Mouse (Mus musculus) CH12.LX (cell line): ENCODE data around the gene Ncbp2. TPM values are rescaled to one million over a fixed set of nuclear protein-coding genes. Genes with fewer than 3 reads are reported as not detected.
A peak's percentile ranks its signal among the peaks of the same experiment; 100 is the strongest.

ENCODE experiments used
- DNase-seq: peaks from one replicate; pipeline ENCODE4 v3.0.0-alpha.2; 2013; ENCODE audit errors: extremely low read depth
- H3K27ac ChIP-seq: 2 replicates; pipeline ENCODE4 v1.5.1; 2012; ENCODE audit warnings: low read depth, mild to moderate bottlenecking, control low read depth, moderate library complexity; ENCODE audit not compliant: insufficient read depth
- H3K27me3 ChIP-seq: replicated peaks from 2 replicates; pipeline ENCODE3; 2012; ENCODE audit warnings: inconsistent platforms
- H3K36me3 ChIP-seq, 2 experiments: replicated peaks in 1 of 2; 2 replicates each; pipeline versions ENCODE3 to v1.6.1; 2012; ENCODE audit warnings: inconsistent platforms in 1 of 2, low read length in 1 of 2, mild to moderate bottlenecking in 1 of 2, mixed read lengths in 1 of 2, moderate library complexity in 1 of 2; ENCODE audit not compliant: control insufficient read depth in 1 of 2, insufficient read depth in 1 of 2
- H3K4me1 ChIP-seq, 2 experiments: 2 replicates each; pipeline ENCODE4 v1.6.1; 2012; ENCODE audit warnings: inconsistent platforms in 1 of 2, moderate library complexity in 1 of 2; ENCODE audit not compliant: insufficient read depth in 2 of 2, control insufficient read depth in 1 of 2
- H3K4me2 ChIP-seq: 2 replicates; pipeline ENCODE4 v1.6.1; 2012; ENCODE audit warnings: low read depth, mild to moderate bottlenecking, control low read depth; ENCODE audit not compliant: poor library complexity, insufficient read depth, severe bottlenecking
- H3K4me3 ChIP-seq, 3 experiments: fragments of 150-350 bp in 1 of 3; sonication (generic) in 1 of 3; replicated peaks in 1 of 3; 2 replicates each; pipeline versions ENCODE3 to v1.5.1; 2011 to 2012; ENCODE audit warnings: low read depth in 2 of 3, low read length in 2 of 3, mild to moderate bottlenecking in 2 of 3, moderate library complexity in 2 of 3, control low read depth in 1 of 3, improper control_type of control experiment in 1 of 3, inconsistent platforms in 1 of 3, mixed read lengths in 1 of 3; ENCODE audit not compliant: poor library complexity in 1 of 3
- H3K79me2 ChIP-seq: replicated peaks from 2 replicates; pipeline ENCODE4 v1.6.1; 2012; ENCODE audit warnings: mild to moderate bottlenecking, moderate library complexity; ENCODE audit not compliant: control insufficient read depth, poor library complexity, insufficient read depth, severe bottlenecking; ENCODE audit errors: extremely low read depth
- H3K9ac ChIP-seq: 2 replicates; pipeline ENCODE4 v1.6.1; 2012; ENCODE audit warnings: low read depth, mild to moderate bottlenecking, control low read depth, moderate library complexity; ENCODE audit not compliant: insufficient read depth
- H3K9me3 ChIP-seq: replicated peaks from 2 replicates; pipeline ENCODE3; 2012; ENCODE audit warnings: low read length, inconsistent platforms, mixed read lengths
- CHD1 ChIP-seq: IDR thresholded peaks from 2 replicates; pipeline ENCODE4 v1.6.1; 2012; ENCODE audit warnings: low read depth, low read length, improper control_type of control experiment, inconsistent platforms
- CHD2 ChIP-seq: IDR thresholded peaks from 2 replicates; pipeline ENCODE4 v1.6.1; 2011; ENCODE audit warnings: low read length, improper control_type of control experiment
- ELF1 ChIP-seq: IDR thresholded peaks from 2 replicates; pipeline ENCODE4 v1.6.1; 2014; ENCODE audit warnings: low read depth, mild to moderate bottlenecking, inconsistent platforms, low read length, improper control_type of control experiment
- ETS1 ChIP-seq: conservative IDR thresholded peaks from 2 replicates; pipeline ENCODE4 v1.6.1; 2012; ENCODE audit warnings: low read depth, mild to moderate bottlenecking, inconsistent platforms, low read length, improper control_type of control experiment, moderate library complexity
- GABPA ChIP-seq: IDR thresholded peaks from 2 replicates; pipeline ENCODE4 v1.6.1; 2012; ENCODE audit warnings: low read depth, low read length, improper control_type of control experiment, inconsistent platforms; ENCODE audit not compliant: insufficient replicate concordance
- HCFC1 ChIP-seq: IDR thresholded peaks from 2 replicates; pipeline ENCODE4 v1.6.1; 2012; ENCODE audit warnings: low read depth, mild to moderate bottlenecking, inconsistent platforms, low read length, improper control_type of control experiment
- IRF4 ChIP-seq: IDR thresholded peaks from 2 replicates; pipeline ENCODE4 v1.6.1; 2014; ENCODE audit warnings: low read depth, mild to moderate bottlenecking, inconsistent platforms, low read length, improper control_type of control experiment
- MAFK ChIP-seq: IDR thresholded peaks from 2 replicates; pipeline ENCODE4 v1.6.1; 2011; ENCODE audit warnings: low read length, improper control_type of control experiment; ENCODE audit not compliant: insufficient replicate concordance
- MAX ChIP-seq: IDR thresholded peaks from 2 replicates; pipeline ENCODE4 v1.6.1; 2011; ENCODE audit warnings: low read length, improper control_type of control experiment
- MAZ ChIP-seq: IDR thresholded peaks from 2 replicates; pipeline ENCODE4 v1.6.1; 2012; ENCODE audit warnings: low read depth, mild to moderate bottlenecking, inconsistent platforms, low read length, improper control_type of control experiment, moderate library complexity
- MXI1 ChIP-seq: IDR thresholded peaks from 2 replicates; pipeline ENCODE4 v1.6.1; 2011; ENCODE audit warnings: mild to moderate bottlenecking, low read depth, low read length, improper control_type of control experiment
- NRF1 ChIP-seq: IDR thresholded peaks from 2 replicates; pipeline ENCODE4 v1.6.1; 2014; ENCODE audit warnings: low read depth, mild to moderate bottlenecking, inconsistent platforms, low read length, improper control_type of control experiment, moderate library complexity
- POLR2AphosphoS2 ChIP-seq: IDR thresholded peaks from 2 replicates; pipeline ENCODE4 v1.6.1; 2011; ENCODE audit warnings: low read depth, low read length, improper control_type of control experiment
- RAD21 ChIP-seq: IDR thresholded peaks from 2 replicates; pipeline ENCODE4 v1.6.1; 2011; ENCODE audit warnings: low read depth, mild to moderate bottlenecking, low read length, improper control_type of control experiment, moderate library complexity
- TBP ChIP-seq: conservative IDR thresholded peaks from 2 replicates; pipeline ENCODE4 v1.6.1; 2011; ENCODE audit warnings: low read depth, low read length, improper control_type of control experiment
- USF1 ChIP-seq: IDR thresholded peaks from 2 replicates; pipeline ENCODE4 v1.6.1; 2014; ENCODE audit warnings: low read depth, mild to moderate bottlenecking, inconsistent platforms, low read length, improper control_type of control experiment
- USF2 ChIP-seq: conservative IDR thresholded peaks from 2 replicates; pipeline ENCODE4 v1.6.1; 2011; ENCODE audit warnings: low read depth, low read length, improper control_type of control experiment
- ZKSCAN1 ChIP-seq: IDR thresholded peaks from 2 replicates; pipeline ENCODE4 v1.6.1; 2012; ENCODE audit warnings: low read depth, inconsistent platforms, low read length, improper control_type of control experiment, borderline replicate concordance
- dilution Hi-C: fragments of 300-500 bp; cut with MboI; formaldehyde crosslinking; loops from 2 replicates; pipeline ENCODE4 v1.14.3; 2020; ENCODE audit warnings: low sequenced_read_pairs; ENCODE audit not compliant: extremely low pct_unique_long_range_greater_than_20kb, extremely low pct_ligation_motif_present
- in situ Hi-C: fragments of 300-500 bp; cut with MboI; formaldehyde crosslinking; loops from 3 replicates; pipeline ENCODE4 v1.14.3; 2019; ENCODE audit warnings: low sequenced_read_pairs, low pct_ligation_motif_present, low pct_unique_long_range_greater_than_20kb, mixed read lengths
- polyA plus RNA-seq: library from polyadenylated mRNA; unstranded; fragments of >175 nt; gene quantifications from 2 replicates; pipeline ENCODE4 v1.2.1, GENCODE M21; 2012; ENCODE audit warnings: low read depth; ENCODE audit not compliant: insufficient read length
- total RNA-seq, 2 experiments: library from RNA; depleted of rRNA; stranded (reverse); fragments of 300-350 nt in 1 of 2; fragments of >200 nt in 1 of 2; gene quantifications; 2 replicates each; pipeline ENCODE4 v1.2.3; 2012 to 2014

Gene Ncbp2
- total and polyA plus RNA-seq, 3 experiments: 39.1 to 178 (median 85.9) TPM

DNA sequence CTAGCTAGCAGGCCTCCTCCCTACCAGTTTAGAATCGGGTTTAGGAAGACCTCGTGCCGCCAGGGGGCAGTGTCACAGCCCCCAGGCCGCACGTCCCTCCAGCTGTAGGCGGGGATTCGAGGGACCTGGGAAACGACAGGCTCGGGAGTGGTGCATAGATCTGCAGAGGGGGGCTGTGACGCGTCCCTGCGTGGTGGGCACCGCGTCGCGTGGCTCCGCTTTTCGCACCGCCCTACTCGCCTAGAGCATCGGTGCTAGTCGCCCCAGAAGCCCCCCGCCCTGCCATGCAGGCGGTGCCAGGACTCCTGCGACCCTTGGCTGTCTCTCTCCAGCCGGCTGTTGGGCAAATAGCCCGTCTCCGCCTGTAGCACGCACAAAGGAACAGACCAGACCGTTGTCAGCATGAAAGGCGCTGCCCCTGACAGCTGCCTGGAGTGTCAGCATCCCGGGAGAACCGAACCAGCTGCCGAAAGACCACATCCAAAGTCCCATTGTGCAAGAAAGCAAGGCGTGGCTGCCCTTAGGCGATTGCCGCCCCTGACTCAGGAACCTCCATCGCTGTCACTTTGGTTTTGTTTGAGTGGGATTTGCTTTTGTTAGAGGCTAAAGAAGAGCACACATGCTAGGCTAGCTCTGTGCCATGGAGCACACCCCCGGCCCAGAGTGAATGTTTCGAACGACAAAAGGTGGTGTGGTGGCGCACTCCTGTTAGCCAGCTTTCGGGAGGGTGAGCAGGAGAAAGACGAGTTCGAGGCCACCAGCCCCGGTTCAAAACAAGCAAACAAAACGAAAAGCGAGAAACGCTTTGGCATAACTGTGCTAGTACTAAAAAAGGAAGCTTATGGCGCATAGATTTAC lies 15.2 kb upstream of the Ncbp2 start:
- TF ChIP-seq MXI1: no peak
- no peak for TF ChIP-seq RAD21
- TF ChIP-seq USF2: no peak
- TF ChIP-seq ELF1: no peak
- no peak overlapping the region for H3K27ac ChIP-seq
- H3K79me2 ChIP-seq: no peaks in the 10 kb centered on the region

DNA sequence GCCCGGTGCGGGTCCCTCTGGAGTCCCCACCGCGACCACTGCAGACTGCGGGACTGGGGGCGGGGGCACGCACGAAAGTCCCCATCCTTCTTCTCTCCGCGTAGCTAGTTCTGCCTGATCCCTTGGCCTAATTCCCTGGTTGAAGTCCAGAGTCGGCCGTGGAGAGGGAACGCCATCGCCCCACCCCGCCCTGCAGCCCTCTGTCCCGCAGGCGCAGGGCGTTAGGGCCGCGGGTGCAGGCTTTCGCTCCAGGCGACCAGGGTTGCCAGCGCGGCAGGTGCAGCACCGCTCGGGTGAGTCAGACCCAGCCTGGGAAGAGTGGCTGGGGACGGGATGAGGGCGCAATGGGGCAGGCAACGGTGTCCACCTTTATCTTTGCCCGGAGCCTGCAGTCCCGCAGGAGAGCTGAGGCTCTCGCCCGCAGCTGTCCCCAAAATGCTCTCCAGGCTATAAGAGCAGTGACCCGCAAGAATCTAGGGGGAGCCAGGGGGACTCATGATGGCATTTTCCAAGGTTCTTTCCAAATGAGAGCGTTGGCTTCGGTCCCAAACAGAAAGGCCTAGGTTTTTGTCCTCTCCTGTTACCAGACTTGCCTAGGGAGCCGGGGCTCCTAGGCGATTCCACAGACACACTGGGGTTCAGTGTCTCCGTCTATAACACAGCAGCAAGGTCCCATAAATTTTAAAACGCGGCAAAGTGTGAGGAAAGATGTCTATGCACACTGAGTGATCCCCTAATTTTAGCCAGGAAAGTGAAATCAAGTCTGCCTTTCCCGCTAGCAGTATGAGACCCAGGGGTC lies 14.4 kb upstream of the Ncbp2 start, which contains the start of gene Pigz:
Gene Pigz (plus strand): TSS at position 101 of the 799 bp plus-strand sequence.
- Histone ChIP-seq H3K4me1 (peaks cover 1 to 22% of the 10 kb centered on the region in 2 experiments; a peak in 3 of 4 replicates), H3K27ac (no peak within 1 kb of the TSS), H3K36me3 (peaks cover 9 to 68% of the 10 kb centered on the region in 2 experiments), H3K9ac (no peak within 1 kb of the TSS), H3K9me3 (peaks cover 75% of the 10 kb centered on the region), H3K27me3 (no peaks in the 10 kb centered on the region), H3K79me2 (no peaks in the 10 kb centered on the region), H3K4me3 (peak within 1 kb of the TSS in 1 of 3 experiments; percentile 21), H3K4me2 (no peak within 1 kb of the TSS)
- no peak for DNase-seq
- TF ChIP-seq MAFK (no peak), POLR2AphosphoS2 (no peak), CHD1 (no peak), CHD2 (no peak), HCFC1 (no peak), ZKSCAN1 (no peak), ETS1 (no peak), NRF1 (no peak), TBP (no peak), GABPA (no peak), MAX (no peak), MAZ (no peak), IRF4 (no peak), USF1 (no peak)
- dilution Hi-C loops (no loop called here), in situ Hi-C loops (no loop called here)

More for the DNA sequence above, 15.2 kb upstream of the Ncbp2 start:
- no peak overlapping the region for H3K4me2 ChIP-seq
- in situ Hi-C loops (no loop called here), dilution Hi-C loops (no loop called here)
- peak overlapping the region in 1 of 3 experiments; percentile 21 for H3K4me3 ChIP-seq
- peaks cover 78% of the 10 kb centered on the region for H3K9me3 ChIP-seq
- peaks cover 9 to 76% of the 10 kb centered on the region in 2 experiments for H3K36me3 ChIP-seq
- no peak for DNase-seq
- H3K9ac ChIP-seq: no peak overlapping the region
- peaks cover 3 to 24% of the 10 kb centered on the region in 2 experiments; a peak in 3 of 4 replicates for H3K4me1 ChIP-seq
- H3K27me3 ChIP-seq: no peaks in the 10 kb centered on the region
